9 mouse cellular contexts compared by ENCODE assay signal in the genomic region with DNA sequence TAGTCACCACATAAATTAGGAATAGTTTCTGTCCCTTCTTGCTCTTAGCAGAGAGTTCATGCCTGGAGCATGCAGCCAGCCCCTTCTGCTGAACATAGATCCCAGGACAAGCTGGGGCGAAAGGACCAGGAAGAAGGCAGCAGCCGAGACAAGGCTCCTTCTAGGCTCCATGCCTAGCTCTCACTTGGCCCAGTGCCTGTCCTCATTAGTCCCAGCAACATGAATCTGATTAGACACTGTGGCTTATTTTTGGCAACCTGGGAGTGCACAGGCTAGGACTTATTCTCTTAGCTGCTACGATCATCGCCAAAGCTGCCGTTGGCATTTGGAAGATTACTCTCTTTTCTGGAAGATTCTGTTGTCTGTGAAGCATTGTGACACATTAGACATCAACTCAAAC.
DNase-seq lines count a peak whose midpoint lies in the region; ATAC-seq lines count a peak whose summit lies in the region.
"Had no signal": no experiment of that assay in that cellular context is flagged by ENCODE, and none has a peak within 500 bp of the region (broad histone marks: within the 10 kb centered on the region; RNA-seq: fewer than 3 reads in every experiment).

No protein-coding gene starts in this region.

- 57% methylated on average over 5 of the region's 5 CpGs for WGBS in heart, embryonic 11.5 days (ENCODE audit: insufficient replicate concordance)

- H3K4me2 ChIP-seq in heart, embryonic 11.5 days = no peak overlapping the region

- peak; percentile 14 for DNase-seq in heart, adult 8-10 months (ENCODE audit: low spot score)
- DNase-seq in frontal cortex, postnatal 25 days (ENCODE audit: low spot score in 2 of 2) = peak; percentile 44 to 60
- DNase-seq in layer of hippocampus, postnatal 10 days (ENCODE audit: low spot score in 2 of 2) = peak; percentile 80 to 82
- DNase-seq in retina, postnatal 7 days (ENCODE audit: low read depth, low spot score) = peak; percentile 47
- DNase-seq in embryo, embryonic 10 days (ENCODE audit: low spot score) = no peak

- ATAC-seq in heart, embryonic 11.5 days (replicated peaks; ENCODE audit: insufficient number of reproducible peaks, low FRiP score, low TSS enrichment) = no peak
- peak; percentile 75 for ATAC-seq in cerebellum, adult (ENCODE audit: insufficient number of reproducible peaks, low FRiP score, low TSS enrichment)
- no peak for ATAC-seq in megakaryocyte, adult 5-6 weeks (ENCODE audit: poor library complexity, severe bottlenecking)

- H3K36me3 ChIP-seq in heart, embryonic 11.5 days (ENCODE audit: control insufficient read depth, insufficient read depth, low read length) = no peaks in the 10 kb centered on the region

- no peak overlapping the region for H3K4me3 ChIP-seq in heart, embryonic 11.5 days (ENCODE audit: low read depth, low read length)

- 0 out of 2 replicates have a peak, but pooled peaks cover 3% of the 10 kb centered on the region for H3K4me1 ChIP-seq in heart, embryonic 11.5 days (ENCODE audit: control insufficient read depth, insufficient read depth, low read length)

- H3K27ac ChIP-seq in heart, embryonic 11.5 days (ENCODE audit: low read depth, low read length) = no peak overlapping the region

- H3K9ac ChIP-seq in heart, embryonic 11.5 days (ENCODE audit: low read depth, low read length) = no peak overlapping the region

- no peaks in the 10 kb centered on the region for H3K9me3 ChIP-seq in heart, embryonic 11.5 days (replicated peaks; ENCODE audit: control insufficient read depth, low read length)

- H3K27me3 ChIP-seq in heart, embryonic 11.5 days (ENCODE audit: control insufficient read depth, insufficient read depth, low read length) = no peaks in the 10 kb centered on the region
- H3K27me3 ChIP-seq: CH12.LX had no signal
